Mouse (Mus musculus): Measurements from ENCODE around the gene BC100530. TPM values are rescaled to one million over a fixed set of nuclear protein-coding genes. Genes with fewer than 3 reads are reported as not detected.
A peak's percentile ranks its signal among the peaks of the same experiment; 100 is the strongest.
"Not testable (repeated sequence)": the region's sequence is repeated elsewhere in the genome, so short reads cannot be mapped to it uniquely, and the experiment has no call there.

BC100530 gene
- 8.4 and 14.3 TPM in 2 replicates for polyA plus RNA-seq (2012; rRNA removed)
- 25.2 and 42.7 TPM in 2 replicates for polyA plus RNA-seq (2014; fragmentation: Nextera tagmentation; extraction: Ambion mirVana)

- ATAC-seq (ENCODE audit: low FRiP score, low read depth); H3K36me3 ChIP-seq (ENCODE audit: control insufficient read depth, insufficient read depth, low read length); H3K27me3 ChIP-seq (ENCODE audit: control insufficient read depth, insufficient read depth, low read length); H3K4me3 ChIP-seq (replicated peaks; ENCODE audit: low read length); H3K27ac ChIP-seq (replicated peaks; ENCODE audit: low read depth, low read length); H3K4me1 ChIP-seq (ENCODE audit: control insufficient read depth, insufficient read depth, low read length); H3K9ac ChIP-seq (ENCODE audit: low read depth, low read length, severe bottlenecking); DNase-seq (ENCODE audit: low spot score); H3K9me3 ChIP-seq (ENCODE audit: control insufficient read depth, low read length); H3K4me2 ChIP-seq (replicated peaks; ENCODE audit: low read depth, low read length, severe bottlenecking): not testable (repeated sequence)
- WGBS: 66% methylated on average over 3 of the region's 3 CpGs
Observed at GRCm38 (mm10) chr16:36367648-36368047, at the start of gene BC100530. Gene BC100530, minus strand, starts transcription at chr16:36367748.

GRCm38 (mm10) chr16:36408357-36408756 is 40.8 kb upstream of the BC100530 start, which contains the start of gene Stfa2:
Gene Stfa2, minus strand, starts transcription at chr16:36408457.
- H3K36me3 ChIP-seq (ENCODE audit: control insufficient read depth, insufficient read depth, low read length): no peaks in the 10 kb centered on the region
- ATAC-seq (ENCODE audit: low FRiP score, low read depth): no peak
- DNase-seq (ENCODE audit: low spot score): no peak
- no peak within 1 kb of the TSS for H3K9ac ChIP-seq (ENCODE audit: low read depth, low read length, severe bottlenecking)
- no peak within 1 kb of the TSS for H3K4me2 ChIP-seq (replicated peaks; ENCODE audit: low read depth, low read length, severe bottlenecking)
- no peak within 1 kb of the TSS for H3K27ac ChIP-seq (replicated peaks; ENCODE audit: low read depth, low read length)
- H3K27me3 ChIP-seq (ENCODE audit: control insufficient read depth, insufficient read depth, low read length): no peaks in the 10 kb centered on the region
- H3K4me1 ChIP-seq (ENCODE audit: control insufficient read depth, insufficient read depth, low read length): no peaks in the 10 kb centered on the region
- no peak for TF ChIP-seq POLR2A (IDR thresholded peaks at IDR 0.05; ENCODE audit: borderline replicate concordance, extremely low read depth, insufficient read depth, insufficient read length)
- H3K9me3 ChIP-seq (ENCODE audit: control insufficient read depth, low read length): no peaks in the 10 kb centered on the region
- H3K4me3 ChIP-seq (replicated peaks; ENCODE audit: low read length): no peak within 1 kb of the TSS

GRCm38 (mm10) chr16:36389060-36389459 is 21.5 kb upstream of the BC100530 start:
- ATAC-seq (ENCODE audit: low FRiP score, low read depth) (no peak), DNase-seq (ENCODE audit: low spot score) (peak; percentile 4)
- no peak for TF ChIP-seq POLR2A (IDR thresholded peaks at IDR 0.05; ENCODE audit: borderline replicate concordance, extremely low read depth, insufficient read depth, insufficient read length)
- 20% methylated on average over 4 of the region's 4 CpGs for WGBS
- Histone ChIP-seq H3K36me3 (ENCODE audit: control insufficient read depth, insufficient read depth, low read length) (no peaks in the 10 kb centered on the region), H3K4me3 (replicated peaks; ENCODE audit: low read length) (no peak overlapping the region), H3K4me1 (ENCODE audit: control insufficient read depth, insufficient read depth, low read length) (no peaks in the 10 kb centered on the region), H3K9ac (ENCODE audit: low read depth, low read length, severe bottlenecking) (no peak overlapping the region), H3K9me3 (ENCODE audit: control insufficient read depth, low read length) (no peaks in the 10 kb centered on the region), H3K27me3 (ENCODE audit: control insufficient read depth, insufficient read depth, low read length) (no peaks in the 10 kb centered on the region), H3K27ac (replicated peaks; ENCODE audit: low read depth, low read length) (no peak overlapping the region), H3K4me2 (replicated peaks; ENCODE audit: low read depth, low read length, severe bottlenecking) (no peak overlapping the region)

- DNase-seq (ENCODE audit: low spot score): peak; percentile 54
- no peak for ATAC-seq (ENCODE audit: low FRiP score, low read depth)
- Histone ChIP-seq H3K4me1 (ENCODE audit: control insufficient read depth, insufficient read depth, low read length) (no peaks in the 10 kb centered on the region), H3K27me3 (ENCODE audit: control insufficient read depth, insufficient read depth, low read length) (no peaks in the 10 kb centered on the region), H3K9me3 (ENCODE audit: control insufficient read depth, low read length) (no peaks in the 10 kb centered on the region), H3K4me3 (replicated peaks; ENCODE audit: low read length) (no peak overlapping the region), H3K4me2 (replicated peaks; ENCODE audit: low read depth, low read length, severe bottlenecking) (no peak overlapping the region), H3K27ac (replicated peaks; ENCODE audit: low read depth, low read length) (no peak overlapping the region), H3K9ac (ENCODE audit: low read depth, low read length, severe bottlenecking) (no peak overlapping the region), H3K36me3 (ENCODE audit: control insufficient read depth, insufficient read depth, low read length) (no peaks in the 10 kb centered on the region)
- 31% methylated on average over 2 of the region's 2 CpGs for WGBS
- no peak for TF ChIP-seq POLR2A (IDR thresholded peaks at IDR 0.05; ENCODE audit: borderline replicate concordance, extremely low read depth, insufficient read depth, insufficient read length)
Observed at GRCm38 (mm10) chr16:36337171-36337570, 30.4 kb downstream of the BC100530 start.

- H3K4me1 ChIP-seq (ENCODE audit: control insufficient read depth, insufficient read depth, low read length): no peaks in the 10 kb centered on the region
- H3K9me3 ChIP-seq (ENCODE audit: control insufficient read depth, low read length): no peaks in the 10 kb centered on the region
- H3K4me3 ChIP-seq (replicated peaks; ENCODE audit: low read length): no peak within 1 kb of the TSS
- no peak within 1 kb of the TSS for H3K9ac ChIP-seq (ENCODE audit: low read depth, low read length, severe bottlenecking)
- DNase-seq (ENCODE audit: low spot score): no peak
- no peak within 1 kb of the TSS for H3K27ac ChIP-seq (replicated peaks; ENCODE audit: low read depth, low read length)
- WGBS: 70% methylated on average over 3 of the region's 3 CpGs
- TF ChIP-seq POLR2A (IDR thresholded peaks at IDR 0.05; ENCODE audit: borderline replicate concordance, extremely low read depth, insufficient read depth, insufficient read length): no peak
- no peaks in the 10 kb centered on the region for H3K27me3 ChIP-seq (ENCODE audit: control insufficient read depth, insufficient read depth, low read length)
- no peaks in the 10 kb centered on the region for H3K36me3 ChIP-seq (ENCODE audit: control insufficient read depth, insufficient read depth, low read length)
- ATAC-seq (ENCODE audit: low FRiP score, low read depth): no peak
- H3K4me2 ChIP-seq (replicated peaks; ENCODE audit: low read depth, low read length, severe bottlenecking): no peak within 1 kb of the TSS
Observed at GRCm38 (mm10) chr16:36334232-36334631, 33.3 kb downstream of the BC100530 start, which contains the start of gene BC117090. Gene BC117090, minus strand, starts transcription at chr16:36334332.

- H3K36me3 ChIP-seq (ENCODE audit: control insufficient read depth, insufficient read depth, low read length): no peaks in the 10 kb centered on the region
- ATAC-seq (ENCODE audit: low FRiP score, low read depth) (no peak), DNase-seq (ENCODE audit: low spot score) (no peak)
- H3K27ac ChIP-seq (replicated peaks; ENCODE audit: low read depth, low read length): no peak overlapping the region
- H3K9me3 ChIP-seq (ENCODE audit: control insufficient read depth, low read length): no peaks in the 10 kb centered on the region
- TF ChIP-seq POLR2A (IDR thresholded peaks at IDR 0.05; ENCODE audit: borderline replicate concordance, extremely low read depth, insufficient read depth, insufficient read length): no peak
- H3K4me2 ChIP-seq (replicated peaks; ENCODE audit: low read depth, low read length, severe bottlenecking): no peak overlapping the region
- H3K9ac ChIP-seq (ENCODE audit: low read depth, low read length, severe bottlenecking): no peak overlapping the region
- H3K4me3 ChIP-seq (replicated peaks; ENCODE audit: low read length): no peak overlapping the region
- H3K27me3 ChIP-seq (ENCODE audit: control insufficient read depth, insufficient read depth, low read length): no peaks in the 10 kb centered on the region
- no peaks in the 10 kb centered on the region for H3K4me1 ChIP-seq (ENCODE audit: control insufficient read depth, insufficient read depth, low read length)
Observed at GRCm38 (mm10) chr16:36319286-36319685, 48.3 kb downstream of the BC100530 start.

GRCm38 (mm10) chr16:36316111-36316510 is 51.4 kb downstream of the BC100530 start:
- ATAC-seq (ENCODE audit: low FRiP score, low read depth); H3K27ac ChIP-seq (replicated peaks; ENCODE audit: low read depth, low read length); H3K9me3 ChIP-seq (ENCODE audit: control insufficient read depth, low read length); H3K4me1 ChIP-seq (ENCODE audit: control insufficient read depth, insufficient read depth, low read length); H3K27me3 ChIP-seq (ENCODE audit: control insufficient read depth, insufficient read depth, low read length); H3K36me3 ChIP-seq (ENCODE audit: control insufficient read depth, insufficient read depth, low read length); DNase-seq (ENCODE audit: low spot score); H3K4me3 ChIP-seq (replicated peaks; ENCODE audit: low read length); H3K9ac ChIP-seq (ENCODE audit: low read depth, low read length, severe bottlenecking); H3K4me2 ChIP-seq (replicated peaks; ENCODE audit: low read depth, low read length, severe bottlenecking): not testable (repeated sequence)
- 89% methylated on average over 6 of the region's 6 CpGs for WGBS

Data from limb, embryonic 14.5 days (tissue).